Mouse (Mus musculus) megakaryocyte progenitor cell, adult 5-6 weeks (primary cell): ENCODE data around the gene Plp1. TPM values are rescaled to one million over a fixed set of nuclear protein-coding genes. Genes with fewer than 3 reads are reported as not detected.

Experiments used
- ATAC-seq: replicated peaks from 2 replicates; pipeline ENCODE4 v1.8.0; 2016; ENCODE audit warnings: mild to moderate bottlenecking, moderate TSS enrichment, inconsistent platforms; ENCODE audit not compliant: poor library complexity
- total RNA-seq, 2 experiments: library from RNA; stranded (forward) in 1 of 2; stranded (reverse) in 1 of 2; fragments of 157-497, 149-512 nt in 1 of 2; fragments of 200-1000 nt in 1 of 2; gene quantifications; 2 replicates each; pipeline versions ENCODE4 v1.2.3 to v1.2.4; 2015 to 2017

Plp1 gene
- 2.4 and 3.9 TPM in 2 replicates for total RNA-seq (2015)
- total RNA-seq (2017): 0.71 and 1.0 TPM in 2 replicates

DNA sequence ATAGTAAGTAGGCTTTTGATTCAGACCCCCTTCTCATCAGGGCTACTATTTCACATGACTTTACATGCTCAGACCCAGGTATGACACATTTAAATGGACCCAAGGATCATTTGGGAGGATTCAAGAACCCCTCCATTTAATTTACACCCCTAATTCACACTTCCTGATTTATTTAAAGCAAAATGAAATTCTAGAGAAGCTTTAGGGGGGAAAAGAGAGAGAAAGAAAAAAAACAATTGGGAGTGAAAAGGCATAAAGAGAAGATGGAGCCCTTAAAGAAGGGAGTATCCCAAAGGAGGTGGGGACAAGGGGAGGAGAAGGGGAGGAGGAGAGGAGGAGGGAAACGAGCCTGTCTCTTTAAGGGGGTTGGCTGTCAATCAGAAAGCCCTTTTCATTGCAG lies at the start of gene Plp1:
Gene Plp1 (plus strand): TSS at position 301 of the 400 bp plus-strand sequence.
- no peak for ATAC-seq

DNA sequence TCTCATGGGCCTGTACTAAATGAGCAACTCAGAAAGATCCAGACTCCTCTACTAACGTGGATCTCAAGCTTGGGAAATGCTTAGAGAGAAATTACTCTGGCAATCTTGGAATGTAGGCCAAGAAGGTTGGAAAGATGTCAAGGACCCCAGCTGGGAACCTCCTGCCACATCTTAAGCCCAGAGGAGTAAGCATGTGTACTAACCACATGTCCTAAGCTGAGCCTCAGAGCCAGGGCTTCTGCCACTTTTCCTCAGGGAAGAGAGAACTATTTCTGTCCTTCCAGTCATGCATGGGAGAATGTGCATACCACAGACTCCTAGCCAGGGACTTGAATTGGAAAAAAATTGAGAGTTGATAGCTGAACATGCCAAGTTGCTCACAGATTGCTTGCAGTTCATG lies 49.4 kb upstream of the Plp1 start:
- no peak for ATAC-seq

DNA sequence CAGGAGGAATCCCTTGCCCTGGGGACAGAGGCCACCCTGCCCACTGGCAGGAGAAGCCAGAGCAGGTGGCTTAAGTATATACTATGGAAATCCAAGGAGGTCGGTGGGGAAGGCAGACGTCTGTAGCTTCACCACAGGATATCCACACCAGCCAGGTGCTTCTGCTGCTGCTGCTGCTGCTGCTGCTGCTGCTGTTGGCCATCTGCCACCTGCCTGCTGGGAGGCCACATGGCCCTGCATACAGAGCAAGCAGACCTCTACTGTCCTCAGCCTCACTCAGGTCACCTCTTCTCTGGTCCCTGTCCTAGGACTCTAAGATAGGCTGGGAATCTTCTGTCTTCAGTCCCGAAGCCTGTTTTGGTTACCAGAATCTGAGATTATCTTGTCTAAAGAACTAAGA lies 44.4 kb upstream of the Plp1 start:
- ATAC-seq: no peak

DNA sequence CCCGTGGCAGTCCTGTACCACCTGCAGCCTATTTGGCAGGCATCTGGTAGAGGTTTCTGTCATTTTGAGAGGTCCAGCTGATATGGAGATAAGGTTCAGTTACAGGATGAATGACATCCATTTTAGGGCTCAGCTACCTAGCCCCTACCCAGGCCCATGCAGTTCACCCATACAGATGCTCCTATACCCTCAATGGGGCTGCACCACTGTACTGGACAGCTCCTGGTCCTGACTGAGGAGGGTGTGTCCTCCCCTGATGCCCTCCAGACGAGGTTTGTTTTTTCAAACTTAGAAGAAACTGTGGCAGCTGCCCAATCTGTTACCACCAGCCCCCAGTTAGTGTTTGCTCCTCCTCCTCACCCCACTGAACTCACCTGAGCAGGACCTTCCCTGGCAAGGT lies 43.2 kb upstream of the Plp1 start:
- ATAC-seq: no peak

DNA sequence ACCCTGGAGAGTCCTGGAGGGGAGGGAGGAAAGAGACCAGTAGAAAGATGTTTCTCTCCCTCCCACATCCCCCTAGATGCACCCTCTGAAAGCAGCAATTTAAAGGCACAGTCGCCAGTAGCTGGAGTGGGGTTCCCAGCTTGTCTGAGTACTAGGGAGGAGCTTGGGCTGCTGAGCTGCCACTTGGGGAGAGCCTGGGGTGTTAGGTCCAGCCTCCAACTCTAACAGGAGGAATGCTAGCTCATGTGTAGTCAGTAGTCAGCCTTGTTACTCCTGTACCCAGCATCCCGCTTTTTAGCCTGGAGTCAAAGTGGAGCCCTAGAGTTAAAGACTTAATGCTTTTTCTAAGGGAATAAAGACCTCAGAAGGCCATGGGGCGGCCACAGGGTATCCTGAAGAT lies 42.4 kb upstream of the Plp1 start, which contains the start of gene Glra4:
Gene Glra4 (minus strand): TSS at position 101 of the 400 bp plus-strand sequence.
- no peak for ATAC-seq

DNA sequence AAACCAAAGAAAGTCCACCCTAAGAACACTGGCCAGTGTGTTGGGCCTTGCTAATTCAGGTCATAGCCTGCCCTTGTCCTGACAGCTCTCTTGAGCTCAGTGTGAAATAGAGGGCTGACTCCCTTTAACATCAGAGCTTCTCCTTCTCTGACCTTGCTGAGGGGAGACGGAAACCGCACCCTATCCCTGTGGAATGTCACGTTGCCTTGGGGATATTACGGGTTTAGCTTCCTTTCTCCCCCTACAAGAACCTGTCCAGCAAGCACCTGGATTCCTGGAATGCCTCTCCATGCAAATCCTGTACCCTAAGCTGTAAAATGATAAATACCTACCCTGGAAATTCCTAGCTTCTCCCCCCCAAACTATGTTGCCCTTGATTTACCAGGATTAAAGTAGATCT lies 33.0 kb upstream of the Plp1 start:
- no peak for ATAC-seq

DNA sequence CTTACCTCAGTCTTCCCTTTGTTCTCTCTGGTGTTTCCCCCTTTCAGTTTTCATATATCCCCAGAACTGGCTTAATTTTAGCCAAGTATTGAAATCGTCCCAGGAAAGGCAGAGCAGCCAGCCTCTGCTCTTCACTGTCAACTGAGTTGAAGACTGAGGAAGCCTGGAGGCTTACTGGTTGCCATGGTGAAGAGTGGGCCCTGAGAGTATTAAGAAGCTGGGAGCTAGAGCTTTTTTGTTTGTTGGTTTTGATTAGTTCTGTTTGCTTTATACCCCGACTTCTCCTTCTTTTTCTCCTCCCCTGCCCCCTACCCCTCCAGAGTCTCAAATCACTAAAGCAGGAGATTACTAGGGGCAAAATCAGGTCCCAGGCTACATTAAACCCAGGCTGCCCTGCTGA lies 25.2 kb upstream of the Plp1 start:
- no peak for ATAC-seq

DNA sequence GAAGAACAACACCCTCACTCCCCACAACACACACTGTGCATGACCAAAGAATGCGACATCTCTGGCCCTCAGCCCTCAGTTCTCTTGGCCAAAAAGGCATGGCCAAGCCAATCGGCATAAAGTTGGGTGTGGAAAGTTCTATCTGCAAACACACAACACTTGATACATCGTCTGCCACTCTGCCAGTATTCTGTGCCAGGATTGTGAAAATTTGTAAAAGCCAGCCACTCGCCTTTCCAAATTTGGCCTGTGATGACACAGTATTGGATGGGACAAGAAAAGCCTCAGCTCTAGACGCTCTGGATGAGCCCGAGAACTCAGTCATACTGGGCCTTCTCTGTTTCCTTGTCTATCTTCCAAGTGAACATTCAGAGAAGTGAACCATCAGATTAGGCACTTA lies 2.7 kb upstream of the Plp1 start:
- ATAC-seq: no peak

DNA sequence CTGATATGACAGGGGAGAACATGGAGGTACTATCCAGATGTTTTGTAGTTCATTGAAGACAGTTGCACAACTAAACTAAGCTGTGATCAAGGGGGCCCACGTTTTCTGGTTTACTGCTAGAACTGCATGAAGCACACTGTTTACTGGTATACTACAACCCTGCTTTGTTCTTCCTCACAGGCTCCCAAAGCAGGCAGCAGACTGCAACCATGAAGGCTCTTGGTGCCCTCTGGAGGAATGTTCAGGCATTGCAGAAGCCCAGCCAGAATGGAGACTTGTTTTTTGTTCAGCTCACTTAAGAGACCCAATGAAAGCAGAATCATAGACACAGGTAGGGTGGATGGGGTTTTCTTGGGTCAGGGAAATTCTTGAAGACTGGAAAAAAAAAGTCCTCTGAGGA lies 2.2 kb upstream of the Plp1 start:
- peak; percentile 99 for ATAC-seq

DNA sequence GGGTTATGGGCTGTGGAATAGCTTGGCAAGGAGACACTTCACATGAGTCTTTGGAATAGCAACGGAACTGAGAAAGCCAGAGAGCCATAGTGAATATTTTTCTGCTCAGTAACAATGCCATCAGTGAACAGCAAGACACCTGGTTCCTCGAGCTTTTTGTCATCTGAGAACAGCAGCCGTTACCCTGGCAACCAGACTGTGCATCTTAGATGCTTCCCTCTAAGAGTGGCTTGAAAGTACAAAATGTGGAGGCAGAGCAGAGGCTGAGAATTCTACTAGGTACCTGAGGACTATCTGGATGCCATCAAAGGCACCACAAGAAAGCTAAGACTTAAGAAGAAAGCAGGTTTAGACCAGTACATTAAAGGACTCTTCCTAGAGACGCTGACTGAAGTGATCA lies 2.5 kb downstream of the Plp1 start:
- no peak for ATAC-seq

DNA sequence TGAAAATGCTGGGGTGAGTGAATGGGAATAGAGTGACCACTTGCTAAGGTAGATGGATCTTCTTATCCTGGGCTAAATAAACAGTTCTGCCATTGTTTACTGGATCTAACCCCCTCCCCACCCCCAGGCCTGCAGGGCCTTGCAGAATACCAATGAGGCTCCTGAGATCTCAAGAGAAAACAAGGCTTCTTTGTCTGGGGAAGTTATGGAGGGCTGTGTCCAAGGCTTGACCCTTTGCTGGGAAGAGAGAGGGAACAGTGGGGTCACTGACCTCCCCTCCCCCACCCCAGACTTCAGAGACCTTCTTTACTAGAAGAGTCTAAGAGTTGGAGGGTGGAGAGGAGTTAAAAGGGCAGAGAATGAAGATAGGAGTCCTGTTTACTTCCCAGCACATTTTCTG lies 6.1 kb downstream of the Plp1 start:
- ATAC-seq: no peak

DNA sequence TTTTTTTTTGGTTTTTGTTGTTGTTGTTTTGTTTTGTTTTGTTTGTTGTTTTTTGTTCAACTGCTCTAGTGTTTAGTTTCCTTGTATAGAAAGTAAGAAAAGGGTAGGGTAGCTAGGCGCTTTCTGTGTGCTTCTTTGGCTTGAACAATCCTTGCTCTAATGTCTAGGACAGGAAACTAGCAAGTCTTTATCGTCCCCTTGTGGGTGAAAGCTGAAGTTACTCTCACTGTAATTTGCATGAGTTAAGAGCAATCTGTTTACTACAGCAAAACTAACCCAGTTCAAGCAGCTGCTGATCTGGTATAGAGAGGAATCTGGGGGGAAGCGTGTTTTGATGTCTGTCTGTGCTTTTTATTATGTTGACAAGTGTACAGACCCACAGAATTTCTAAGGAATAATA lies 27.8 kb downstream of the Plp1 start:
- 0 out of 2 replicates have a peak, but pooled peaks have one; percentile 37 for ATAC-seq

DNA sequence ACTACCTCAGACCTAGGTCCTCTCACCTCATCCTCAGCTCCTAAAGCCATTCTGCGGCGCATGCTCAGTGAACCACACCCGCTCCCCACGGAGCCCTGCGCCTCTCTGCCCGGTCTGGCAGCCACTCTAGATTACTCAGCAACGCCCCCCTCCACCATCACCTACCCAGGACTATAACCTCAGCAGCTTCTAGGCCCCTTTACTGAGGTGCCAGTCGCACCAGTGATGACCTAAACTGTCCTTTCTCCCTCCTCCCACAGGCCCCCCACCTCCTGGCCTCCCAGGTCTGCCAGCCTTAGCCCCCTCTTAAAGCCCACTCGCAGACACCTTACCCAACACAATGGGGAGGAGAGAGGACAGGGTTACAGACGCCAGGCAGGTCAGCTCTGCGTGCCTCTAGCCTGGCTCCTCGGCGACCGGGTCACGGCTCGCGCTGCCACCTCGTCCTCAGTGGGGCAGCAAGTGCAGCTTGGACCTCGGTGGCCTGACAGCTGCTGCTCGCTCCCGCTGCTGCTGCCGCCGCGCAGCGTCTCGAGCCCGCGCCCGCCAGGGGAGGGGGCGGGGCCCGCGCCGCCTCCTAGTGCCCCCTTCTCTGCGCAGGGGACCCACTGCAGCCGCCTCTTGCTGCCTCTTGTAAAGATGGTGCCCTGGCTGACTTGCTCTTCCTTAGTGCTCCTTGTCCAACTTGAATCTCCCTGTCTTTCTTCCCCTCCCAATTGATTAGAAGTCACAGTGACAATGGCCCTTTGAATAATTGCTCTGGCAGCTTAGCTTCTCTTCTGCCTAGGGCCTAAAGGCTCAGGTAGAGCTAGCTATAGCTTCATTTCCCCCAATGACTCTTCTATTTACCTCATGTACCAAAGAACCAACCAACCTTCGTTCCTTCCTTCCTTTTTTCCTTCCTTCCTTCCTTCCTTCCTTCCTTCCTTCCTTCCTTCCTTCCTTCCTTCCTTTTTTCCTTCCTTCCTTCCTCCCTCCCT lies 45.9 kb downstream of the Plp1 start, which contains the start of gene Rab9b:
Gene Rab9b (minus strand): TSS at position 695 of the 980 bp plus-strand sequence.
- peak; percentile 66 for ATAC-seq

Other genes starting within 250 kb of the Plp1 start
- gene Tceal3, start 231.8 kb upstream of the Plp1 start, total RNA-seq (2015): 1.4 TPM in 1 of 2 replicates, not detected in the other
- gene Tceal3, start 231.8 kb upstream of the Plp1 start, total RNA-seq (2017): 5.2 TPM in 1 of 2 replicates, not detected in the other
- gene Tceal1, start 114.7 kb upstream of the Plp1 start, total RNA-seq (2015): 0.83 and 1.3 TPM in 2 replicates
- gene Tceal1, start 114.7 kb upstream of the Plp1 start, total RNA-seq (2017): 0.33 and 0.88 TPM in 2 replicates
- gene Morf4l2, start 79.0 kb upstream of the Plp1 start, total RNA-seq (2015): 250 and 251 TPM in 2 replicates
- 707 and 925 TPM in 2 replicates for gene Morf4l2, start 79.0 kb upstream of the Plp1 start, total RNA-seq (2017)
- not detected in 2 replicates for gene Glra4, start 42.5 kb upstream of the Plp1 start, total RNA-seq (2015)
- not detected in 2 replicates for gene Glra4, start 42.5 kb upstream of the Plp1 start, total RNA-seq (2017)
- gene Rab9b, start 46.1 kb downstream of the Plp1 start, total RNA-seq (2015): not detected in 2 replicates
- gene Rab9b, start 46.1 kb downstream of the Plp1 start, total RNA-seq (2017): not detected in 2 replicates
- gene H2bfm, start 104.7 kb downstream of the Plp1 start, total RNA-seq (2015): not detected in 2 replicates
- gene H2bfm, start 104.7 kb downstream of the Plp1 start, total RNA-seq (2017): not detected in 2 replicates
- 22.4 and 28.2 TPM in 2 replicates for gene Tmsb15b2, start 152.8 kb downstream of the Plp1 start, total RNA-seq (2015)
- gene Tmsb15b2, start 152.8 kb downstream of the Plp1 start, total RNA-seq (2017): not detected in 2 replicates
- gene Tmsb15l, start 154.2 kb downstream of the Plp1 start, total RNA-seq (2015): 5.6 and 6.3 TPM in 2 replicates
- gene Tmsb15l, start 154.2 kb downstream of the Plp1 start, total RNA-seq (2017): 24.7 TPM in 2 replicates
- gene Tmsb15b1, start 154.2 kb downstream of the Plp1 start, total RNA-seq (2015): 5.8 and 8.2 TPM in 2 replicates
- 11.0 and 13.1 TPM in 2 replicates for gene Tmsb15b1, start 154.2 kb downstream of the Plp1 start, total RNA-seq (2017)
- gene Zcchc18, start 170.5 kb downstream of the Plp1 start, total RNA-seq (2015): not detected in 2 replicates
- 0.14 and 0.25 TPM in 2 replicates for gene Zcchc18, start 170.5 kb downstream of the Plp1 start, total RNA-seq (2017)
- gene Slc25a53, start 215.6 kb downstream of the Plp1 start, total RNA-seq (2015): 8.4 TPM in 2 replicates
- 4.8 and 12.2 TPM in 2 replicates for gene Slc25a53, start 215.6 kb downstream of the Plp1 start, total RNA-seq (2017)
- gene Fam199x, start 226.9 kb downstream of the Plp1 start, total RNA-seq (2015): 5.6 and 5.9 TPM in 2 replicates
- gene Fam199x, start 226.9 kb downstream of the Plp1 start, total RNA-seq (2017): 9.3 and 11.7 TPM in 2 replicates